8 mouse cellular contexts compared by ENCODE assay signal in the genomic region with DNA sequence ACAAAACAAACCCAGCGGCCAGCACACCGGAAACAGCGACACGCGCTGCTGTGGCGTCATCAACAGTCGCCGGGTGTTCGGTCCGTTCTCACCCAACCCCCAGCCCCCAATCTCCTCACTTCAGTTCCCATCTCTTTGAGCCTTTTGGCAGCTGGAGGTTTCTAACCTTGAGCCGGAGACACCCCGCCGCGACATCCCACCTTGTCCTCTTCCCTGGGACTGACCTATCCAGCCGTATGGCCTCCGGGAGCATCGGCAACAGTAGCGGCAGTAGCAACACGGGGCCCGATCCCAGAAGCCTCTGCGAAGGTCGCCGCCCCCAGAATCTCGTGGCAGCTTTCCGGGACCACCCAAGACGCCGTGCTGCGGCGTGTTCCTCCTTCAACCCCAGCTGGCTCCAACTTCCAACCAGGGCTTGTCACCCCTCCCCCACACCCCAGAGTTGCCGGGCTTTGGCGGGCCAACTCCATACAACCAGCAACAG. TPM values are rescaled to one million over a fixed set of nuclear protein-coding genes. Genes with fewer than 3 reads are reported as not detected.
DNase-seq lines count a peak whose midpoint lies in the region; ATAC-seq and TF ChIP-seq lines count a peak whose summit lies in the region.

Gene Slc25a53, minus strand, starts transcription at position 303 of the 484 bp plus-strand sequence.

- POLR2A ChIA-PET in Patski (lab: Charles Lee) = interaction anchor here (0.6 to 0.7 kb wide), 2 partner anchors 31 to 790 kb away, joined by 4 read pairs; no protein-coding TSS in a partner anchor

- in situ Hi-C loops in Patski (cut with MboI; ENCODE audit: low pct_unique_long_range_greater_than_20kb) = no loop called here

- DNase-seq in Patski (ENCODE audit: low read depth, low spot score) = peak; percentile 34
- peak; percentile 93 to 94 for DNase-seq in cerebellum, postnatal 10 days
- peak; percentile 80 to 85 for DNase-seq in frontal cortex, postnatal 10 days (ENCODE audit: low spot score in 2 of 2)
- peak; percentile 81 to 88 for DNase-seq in layer of hippocampus, postnatal 14 days (ENCODE audit: low spot score in 2 of 2)
- DNase-seq in lung, postnatal 10 days = peak; percentile 94
- DNase-seq in ovary, postnatal 14 days (ENCODE audit: low spot score) = peak; percentile 84
- peak; percentile 72 to 77 for DNase-seq in thymus, postnatal 10 days (ENCODE audit: low spot score in 2 of 2)

- peak within 1 kb of the TSS; percentile 86 for H3K27ac ChIP-seq in hindbrain, embryonic 12.5 days

- no peaks in the 10 kb centered on the region for H3K4me1 ChIP-seq in hindbrain, embryonic 12.5 days

- H3K4me3 ChIP-seq in hindbrain, embryonic 12.5 days = peak within 1 kb of the TSS; percentile 48

- H3K4me2 ChIP-seq in hindbrain, embryonic 12.5 days (replicated peaks) = peak within 1 kb of the TSS; percentile 64

- H3K9ac ChIP-seq in hindbrain, embryonic 12.5 days = peak within 1 kb of the TSS; percentile 62

- TF ChIP-seq CTCF in Patski (IDR thresholded peaks at IDR 0.05) = no peak

- peaks cover 2% of the 10 kb centered on the region for H3K27me3 ChIP-seq in Patski
- H3K27me3 ChIP-seq in hindbrain, embryonic 12.5 days = no peaks in the 10 kb centered on the region

- peak; percentile 78 for ATAC-seq in Patski
- ATAC-seq in hindbrain, embryonic 12.5 days (ENCODE audit: low FRiP score) = peak; percentile 97

- H3K36me3 ChIP-seq in hindbrain, embryonic 12.5 days = no peaks in the 10 kb centered on the region

- CTCF ChIA-PET in Patski (lab: Charles Lee) = no interaction called here

- H3K9me3 ChIP-seq in hindbrain, embryonic 12.5 days (replicated peaks) = no peaks in the 10 kb centered on the region

- WGBS in hindbrain, embryonic 12.5 days = 32% methylated on average over 31 of the region's 31 CpGs

RNA-seq across cellular contexts. Expression of gene Slc25a53, which starts in this region (rescaled TPM):
- polyA plus RNA-seq in Patski (2021) = 8.7 TPM
- 13.1 and 15.6 TPM in 2 replicates for polyA plus RNA-seq in hindbrain, embryonic 12.5 days (2016; fragmentation: Nextera tagmentation; extraction: Ambion mirVana)
- total RNA-seq in layer of hippocampus, postnatal 14 days (2021) = 10 to 100 TPM; 25.5 to 35.7 TPM

Comparison
In these comparisons a context has a peak if more than half of its experiments do, and no peak if none do; other contexts are left out.
1. Peak in every context shown above with its lines: DNase-seq, ATAC-seq, H3K4me3 ChIP-seq and H3K27ac ChIP-seq.
2. DNase-seq: peak in every context shown above with its lines; median percentile 94 in lung, postnatal 10 days; 94 in cerebellum, postnatal 10 days; 84 in layer of hippocampus, postnatal 14 days; 84 in ovary, postnatal 14 days; 82 in frontal cortex, postnatal 10 days; 74 in thymus, postnatal 10 days; 34 in Patski.